Comparison of ENCODE assay signal across 8 mouse cellular contexts in the genomic region with DNA sequence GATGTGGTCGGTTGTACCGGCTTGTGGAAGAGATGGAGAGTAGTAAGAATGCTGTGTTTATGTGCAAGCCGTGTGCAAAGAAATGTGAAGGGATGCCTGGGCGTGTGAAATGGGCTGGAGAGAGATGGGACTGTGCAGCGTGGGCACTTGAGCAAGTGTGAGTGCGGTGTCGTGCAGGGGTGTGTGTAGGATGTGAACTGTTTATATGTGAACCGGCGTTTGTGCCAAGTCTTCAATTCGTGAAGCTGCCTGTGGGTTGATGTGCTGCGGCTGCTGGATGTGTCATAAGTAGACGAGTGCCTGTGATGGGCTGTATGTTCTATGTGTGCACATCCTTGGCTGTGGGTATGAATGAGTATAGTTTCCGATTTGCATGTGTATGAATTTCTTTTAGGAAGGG.
A peak's percentile ranks its signal among the peaks of the same experiment; 100 is the strongest.
DNase-seq lines count a peak whose midpoint lies in the region; ATAC-seq lines count a peak whose summit lies in the region.

No protein-coding gene starts in this region.

- peak; percentile 32 for DNase-seq in layer of hippocampus, adult 11-12 months (ENCODE audit: low spot score)
- no peak for DNase-seq in layer of hippocampus, adult 9-10 months (ENCODE audit: low spot score)
- no peak for DNase-seq in forebrain, embryonic 10.5 days (ENCODE audit: extremely low spot score, low spot score)
- DNase-seq in layer of hippocampus, adult 8-10 months (ENCODE audit: low spot score in 2 of 2): peak; percentile 47 to 57
- DNase-seq in gastrocnemius, postnatal 14 days: no peak
- DNase-seq in gastrocnemius, adult 8-10 months (ENCODE audit: low spot score in 2 of 2): no peak
- no peak for DNase-seq in embryo, embryonic 10.5 days (ENCODE audit: low spot score)

- peaks cover 87% of the 10 kb centered on the region for H3K27me3 ChIP-seq in forebrain, embryonic 10.5 days (ENCODE audit: poor library complexity, severe bottlenecking)
- peaks cover 53% of the 10 kb centered on the region for H3K27me3 ChIP-seq in neural tube, embryonic 13.5 days

- peak; percentile 29; the same call in 1 of the 2 replicates for ATAC-seq in neural tube, embryonic 13.5 days (ENCODE audit: low read depth)

- H3K4me2 ChIP-seq in neural tube, embryonic 13.5 days: peak overlapping the region; percentile 96

- no peak overlapping the region; the same call in 1 of the 2 replicates for H3K27ac ChIP-seq in forebrain, embryonic 10.5 days
- no peak overlapping the region; the same call in 1 of the 2 replicates for H3K27ac ChIP-seq in neural tube, embryonic 13.5 days (replicated peaks)

- intact Hi-C loops in gastrocnemius, postnatal 14 days (cut with DNase I; ENCODE audit: low total_unique reads): no loop called here

- no peaks in the 10 kb centered on the region for H3K36me3 ChIP-seq in forebrain, embryonic 10.5 days (replicated peaks)
- H3K36me3 ChIP-seq in neural tube, embryonic 13.5 days: no peaks in the 10 kb centered on the region

- H3K9me3 ChIP-seq in forebrain, embryonic 10.5 days: no peaks in the 10 kb centered on the region
- H3K9me3 ChIP-seq in neural tube, embryonic 13.5 days: no peaks in the 10 kb centered on the region

- H3K9ac ChIP-seq in neural tube, embryonic 13.5 days: peak overlapping the region; percentile 83

- 17% methylated on average over 13 of the region's 13 CpGs for WGBS in forebrain, embryonic 10.5 days
- 9% methylated on average over 13 of the region's 13 CpGs for WGBS in neural tube, embryonic 13.5 days

- peak overlapping the region; percentile 67 for H3K4me3 ChIP-seq in forebrain, embryonic 10.5 days
- H3K4me3 ChIP-seq in neural tube, embryonic 13.5 days: peak overlapping the region; percentile 64

- H3K4me1 ChIP-seq in forebrain, embryonic 10.5 days: peaks cover 31% of the 10 kb centered on the region
- peaks cover 34% of the 10 kb centered on the region for H3K4me1 ChIP-seq in neural tube, embryonic 13.5 days (replicated peaks)

Comparison
In these comparisons a context has a peak if more than half of its experiments do, and no peak if none do; other contexts are left out.
1. DNase-seq: peak in layer of hippocampus, adult 11-12 months (single experiment) and layer of hippocampus, adult 8-10 months (2 of 2); none in layer of hippocampus, adult 9-10 months (single experiment), forebrain, embryonic 10.5 days (single experiment), gastrocnemius, postnatal 14 days (single experiment), gastrocnemius, adult 8-10 months (0 of 2) and embryo, embryonic 10.5 days (single experiment).